Mouse (Mus musculus): ENCODE results near the gene E2f6. TPM values are rescaled to one million over a fixed set of nuclear protein-coding genes. Genes with fewer than 3 reads are reported as not detected.

Gene E2f6
- polyA plus RNA-seq, 1 experiment from 2014 or later = 28.0 TPM

Small RNA genes lying within 50 kb of the gene (microRNA-seq; reads per million reads assigned to microRNA genes)
- gene Gm44305 = not detected

Other genes starting within 250 kb of the E2f6 start
- gene Lpin1, start 200.0 kb upstream of the E2f6 start, polyA plus RNA-seq (2015; fragmentation: Nextera tagmentation; extraction: Ambion mirVana) = 19.5 and 23.0 TPM in 2 replicates
- 1.8 and 2.9 TPM in 2 replicates for gene Ntsr2, start 157.6 kb upstream of the E2f6 start, polyA plus RNA-seq (2015; fragmentation: Nextera tagmentation; extraction: Ambion mirVana)
- gene Greb1, start 10.1 kb upstream of the E2f6 start, polyA plus RNA-seq (2015; fragmentation: Nextera tagmentation; extraction: Ambion mirVana) = 0.56 and 0.72 TPM in 2 replicates
- 15.6 and 15.9 TPM in 2 replicates for gene Rock2, start 83.9 kb downstream of the E2f6 start, polyA plus RNA-seq (2015; fragmentation: Nextera tagmentation; extraction: Ambion mirVana)
- 1.5 and 1.8 TPM in 2 replicates for gene Pqlc3, start 189.4 kb downstream of the E2f6 start, polyA plus RNA-seq (2015; fragmentation: Nextera tagmentation; extraction: Ambion mirVana)
- gene 2410004P03Rik, start 200.8 kb downstream of the E2f6 start, polyA plus RNA-seq (2015; fragmentation: Nextera tagmentation; extraction: Ambion mirVana) = 3.0 and 4.3 TPM in 2 replicates